Mouse (Mus musculus) urinary bladder, postnatal 25 days (tissue): ENCODE results near the gene Gm10719.
"Not testable (repeated sequence)": the region's sequence is repeated elsewhere in the genome, so short reads cannot be mapped to it uniquely, and the experiment has no call there.

Source experiments
- DNase-seq: peaks from one replicate; pipeline ENCODE4 v3.0.0; 2022; ENCODE audit warnings: low spot score

Gene Gm10719

DNA sequence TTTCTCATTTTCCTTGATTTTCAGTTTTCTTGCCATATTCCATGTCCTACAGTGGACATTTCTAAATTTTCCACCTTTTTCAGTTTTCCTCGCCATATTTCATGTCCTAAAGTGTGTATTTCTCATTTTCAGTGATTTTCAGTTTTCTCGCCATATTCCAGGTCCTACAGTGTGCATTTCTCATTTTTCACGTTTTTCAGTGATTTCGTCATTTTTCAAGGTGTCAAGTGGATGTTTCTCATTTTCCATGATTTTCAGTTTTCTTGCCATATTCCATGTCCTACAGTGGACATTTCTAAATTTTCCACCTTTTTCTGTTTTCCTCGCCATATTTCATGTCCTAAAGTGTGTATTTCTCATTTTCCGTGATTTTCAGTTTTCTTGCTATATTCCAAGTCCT, 8.4 kb downstream of the Gm10719 start:
- DNase-seq, result peak; percentile 68

DNA sequence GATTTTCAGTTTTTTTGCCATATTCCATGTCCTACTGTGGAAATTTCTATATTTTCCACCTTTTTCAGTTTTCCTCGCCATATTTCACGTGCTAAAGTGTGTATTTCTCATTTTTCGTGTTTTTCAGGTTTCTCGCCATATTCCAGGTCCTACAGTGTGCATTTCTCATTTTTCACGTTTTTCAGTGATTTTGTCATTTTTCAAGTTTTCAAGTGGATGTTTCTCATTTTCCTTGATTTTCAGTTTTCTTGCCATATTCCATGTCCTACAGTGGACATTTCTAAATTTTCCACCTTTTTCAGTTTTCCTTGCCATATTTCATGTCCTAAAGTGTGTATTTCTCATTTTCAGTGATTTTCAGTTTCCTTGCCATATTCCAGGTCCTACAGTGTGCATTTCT, 8.9 kb downstream of the Gm10719 start:
- DNase-seq, result not testable (repeated sequence)

DNA sequence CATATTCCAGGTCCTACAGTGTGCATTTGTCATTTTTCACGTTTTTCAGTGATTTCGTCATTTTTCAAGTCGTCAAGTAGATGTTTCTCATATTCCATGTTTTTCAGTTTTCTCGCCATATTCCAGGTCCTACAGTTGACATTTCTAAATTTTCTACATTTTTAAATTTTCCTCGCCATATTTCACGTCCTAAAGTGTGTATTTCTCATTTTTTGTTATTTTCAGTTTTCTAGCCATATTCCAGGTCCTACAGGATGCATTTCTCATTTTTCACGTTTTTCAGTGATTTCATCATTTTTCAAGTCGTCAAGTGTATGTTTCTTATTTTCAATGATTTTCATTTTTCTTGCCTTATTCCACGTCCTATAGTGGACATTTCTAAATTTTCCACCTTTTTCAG, 9.5 kb downstream of the Gm10719 start:
- not testable (repeated sequence) for DNase-seq

DNA sequence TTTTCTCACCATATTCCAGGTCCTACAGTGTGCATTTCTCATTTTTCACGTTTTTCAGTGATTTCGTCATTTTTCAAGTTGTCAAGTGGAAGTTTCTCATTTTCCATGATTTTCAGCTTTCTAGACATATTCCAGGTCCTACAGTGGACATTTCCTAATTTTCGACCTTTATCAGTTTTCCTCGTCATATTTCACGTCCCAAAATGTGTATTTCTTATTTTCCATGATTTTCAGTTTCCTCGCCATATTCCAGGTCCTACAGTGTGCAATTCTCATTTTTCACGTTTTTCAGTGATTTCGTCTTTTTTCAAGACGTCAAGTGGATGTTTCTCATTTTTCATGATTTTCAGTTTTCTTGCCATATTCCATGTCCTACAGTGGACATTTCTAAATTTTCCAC, 10.0 kb downstream of the Gm10719 start:
- DNase-seq, result not testable (repeated sequence)

DNA sequence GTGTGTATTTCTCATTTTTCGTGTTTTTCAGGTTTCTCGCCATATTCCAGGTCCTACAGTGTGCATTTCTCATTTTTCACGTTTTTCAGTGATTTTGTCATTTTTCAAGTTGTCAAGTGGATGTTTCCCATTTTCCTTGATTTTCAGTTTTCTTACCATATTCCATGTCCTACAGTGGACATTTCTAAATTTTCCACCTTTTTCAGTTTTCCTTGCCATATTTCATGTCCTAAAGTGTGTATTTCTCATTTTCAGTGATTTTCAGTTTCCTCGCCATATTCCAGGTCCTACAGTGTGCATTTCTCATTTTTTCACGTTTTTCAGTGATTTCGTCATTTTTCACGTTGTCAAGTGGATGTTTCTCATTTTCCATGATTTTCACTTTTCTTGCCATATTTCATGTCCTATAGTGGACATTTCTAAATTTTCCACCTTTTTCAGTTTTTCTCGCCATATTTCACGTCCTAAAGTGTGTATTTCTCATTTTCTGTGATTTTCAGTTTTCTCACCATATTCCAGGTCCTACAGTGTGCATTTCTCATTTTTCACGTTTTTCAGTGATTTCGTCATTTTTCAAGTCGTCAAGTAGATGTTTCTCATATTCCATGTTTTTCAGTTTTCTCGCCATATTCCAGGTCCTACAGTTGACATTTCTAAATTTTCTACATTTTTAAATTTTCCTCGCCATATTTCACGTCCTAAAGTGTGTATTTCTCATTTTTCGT, 12.2 kb downstream of the Gm10719 start:
- peak; percentile 12 for DNase-seq

DNA sequence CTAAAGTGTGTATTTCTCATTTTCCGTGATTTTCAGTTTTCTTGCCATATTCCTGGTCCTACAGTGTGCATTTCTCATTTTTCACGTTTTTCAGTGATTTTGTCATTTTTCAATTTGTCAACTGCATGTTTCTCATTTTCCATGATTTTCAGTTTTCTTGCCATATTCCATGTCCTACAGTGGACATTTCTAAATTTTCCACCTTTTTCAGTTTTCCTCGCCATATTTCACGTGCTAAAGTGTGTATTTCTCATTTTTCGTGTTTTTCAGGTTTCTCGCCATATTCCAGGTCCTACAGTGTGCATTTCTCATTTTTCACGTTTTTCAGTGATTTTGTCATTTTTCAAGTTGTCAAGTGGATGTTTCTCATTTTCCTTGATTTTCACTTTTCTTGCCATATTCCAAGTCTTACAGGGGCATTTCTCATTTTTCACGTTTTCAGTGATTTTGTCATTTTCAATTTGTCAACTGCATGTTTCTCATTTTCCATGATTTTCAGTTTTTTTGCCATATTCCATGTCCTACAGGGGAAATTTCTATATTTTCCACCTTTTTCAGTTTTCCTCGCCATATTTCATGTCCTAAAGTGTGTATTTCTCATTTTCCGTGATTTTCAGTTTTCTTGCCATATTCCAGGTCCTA, 13.6 kb downstream of the Gm10719 start:
- DNase-seq, result not testable (repeated sequence)

DNA sequence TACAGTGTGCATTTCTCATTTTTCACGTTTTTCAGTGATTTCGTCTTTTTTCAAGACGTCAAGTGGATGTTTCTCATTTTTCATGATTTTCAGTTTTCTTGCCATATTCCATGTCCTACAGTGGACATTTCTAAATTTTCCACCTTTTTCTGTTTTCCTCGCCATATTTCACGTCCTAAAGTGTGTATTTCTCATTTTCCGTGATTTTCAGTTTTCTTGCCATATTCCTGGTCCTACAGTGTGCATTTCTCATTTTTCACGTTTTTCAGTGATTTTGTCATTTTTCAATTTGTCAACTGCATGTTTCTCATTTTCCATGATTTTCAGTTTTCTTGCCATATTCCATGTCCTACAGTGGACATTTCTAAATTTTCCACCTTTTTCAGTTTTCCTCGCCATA, 17.1 kb downstream of the Gm10719 start, which contains the start of gene Gm17535:
Gene Gm17535, plus strand, starts transcription at position 301 of the 400 bp plus-strand sequence.
- not testable (repeated sequence) for DNase-seq

DNA sequence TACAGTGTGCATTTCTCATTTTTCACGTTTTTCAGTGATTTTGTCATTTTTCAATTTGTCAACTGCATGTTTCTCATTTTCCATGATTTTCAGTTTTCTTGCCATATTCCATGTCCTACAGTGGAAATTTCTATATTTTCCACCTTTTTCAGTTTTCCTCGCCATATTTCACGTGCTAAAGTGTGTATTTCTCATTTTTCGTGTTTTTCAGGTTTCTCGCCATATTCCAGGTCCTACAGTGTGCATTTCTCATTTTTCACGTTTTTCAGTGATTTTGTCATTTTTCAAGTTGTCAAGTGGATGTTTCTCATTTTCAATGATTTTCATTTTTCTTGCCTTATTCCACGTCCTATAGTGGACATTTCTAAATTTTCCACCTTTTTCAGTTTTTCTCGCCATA, 19.4 kb downstream of the Gm10719 start, which contains the start of gene Gm10715:
Gene Gm10715, plus strand, starts transcription at position 301 of the 400 bp plus-strand sequence.
- DNase-seq, result not testable (repeated sequence)

DNA sequence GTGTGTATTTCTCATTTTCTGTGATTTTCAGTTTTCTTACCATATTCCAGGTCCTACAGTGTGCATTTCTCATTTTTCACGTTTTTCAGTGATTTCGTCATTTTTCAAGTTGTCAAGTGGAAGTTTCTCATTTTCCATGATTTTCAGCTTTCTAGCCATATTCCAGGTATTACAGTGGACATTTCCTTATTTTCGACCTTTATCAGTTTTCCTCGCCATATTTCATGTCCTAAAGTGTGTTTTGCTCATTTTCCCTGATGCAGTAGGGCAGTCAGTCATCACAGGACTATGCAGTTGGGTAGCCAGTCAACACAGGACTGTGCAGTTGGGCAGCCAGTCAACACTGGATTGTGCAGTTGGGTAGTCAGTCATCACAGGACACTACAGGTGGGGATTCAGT, 21.0 kb downstream of the Gm10719 start:
- not testable (repeated sequence) for DNase-seq
